Mouse (Mus musculus) gastrocnemius, postnatal 14 days (tissue): ENCODE results near the gene Prox2. TPM values are rescaled to one million over a fixed set of nuclear protein-coding genes. Genes with fewer than 3 reads are reported as not detected.

Experiments
- DNase-seq: peaks from one replicate; pipeline ENCODE4 v3.0.0; 2021; ENCODE audit warnings: mixed read lengths
- intact Hi-C: fragments of 180-260 bp; cut with DNase I; formaldehyde crosslinking; loops from one replicate; pipeline ENCODE4 v1.15.1; 2025; ENCODE audit warnings: low total_unique reads
- total RNA-seq, 2 experiments: library from RNA; stranded (reverse); gene quantifications; 2 replicates each; pipeline ENCODE4 v1.2.3; 2021

Prox2 gene
- total RNA-seq, 2 experiments from 2014 or later = 2.1 to 2.2 TPM

GRCm38 (mm10) chr12:85135513-85136470 is 25.2 kb upstream of the Prox2 start:
- intact Hi-C loops = no loop called here
- DNase-seq = peak; percentile 46

GRCm38 (mm10) chr12:85134043-85134794 is 23.7 kb upstream of the Prox2 start:
- intact Hi-C loops = no loop called here
- DNase-seq = no peak

- intact Hi-C loops = no loop called here
These were observed 20.8 kb upstream of the Prox2 start for GRCm38 (mm10) chr12:85131361-85131760.

GRCm38 (mm10) chr12:85129426-85129978 is 18.9 kb upstream of the Prox2 start:
- no peak for DNase-seq
- intact Hi-C loops = no loop called here

More at GRCm38 (mm10) chr12:85131361-85131760, 20.8 kb upstream of the Prox2 start:
- DNase-seq = no peak

- no peak for DNase-seq
- intact Hi-C loops = no loop called here
These were observed 16.5 kb upstream of the Prox2 start for GRCm38 (mm10) chr12:85126986-85127603.

- no peak for DNase-seq
- intact Hi-C loops = no loop called here
These were observed 14.2 kb upstream of the Prox2 start for GRCm38 (mm10) chr12:85124751-85125150.

GRCm38 (mm10) chr12:85123645-85124044 is 13.1 kb upstream of the Prox2 start:
- no peak for DNase-seq
- intact Hi-C loops = no loop called here

GRCm38 (mm10) chr12:85123108-85123530 is 12.6 kb upstream of the Prox2 start:
- intact Hi-C loops = no loop called here
- no peak for DNase-seq

- intact Hi-C loops = no loop called here
These were observed 11.4 kb upstream of the Prox2 start for GRCm38 (mm10) chr12:85121806-85122459.

GRCm38 (mm10) chr12:85115678-85116077 is 5.1 kb upstream of the Prox2 start:
- no peak for DNase-seq
- intact Hi-C loops = no loop called here

More at GRCm38 (mm10) chr12:85121806-85122459, 11.4 kb upstream of the Prox2 start:
- no peak for DNase-seq

GRCm38 (mm10) chr12:85113917-85114316 is 3.4 kb upstream of the Prox2 start:
- DNase-seq = no peak
- intact Hi-C loops = no loop called here

GRCm38 (mm10) chr12:85113337-85113736 is 2.8 kb upstream of the Prox2 start:
- intact Hi-C loops = no loop called here

GRCm38 (mm10) chr12:85112550-85113251 is 2.1 kb upstream of the Prox2 start:
- intact Hi-C loops = no loop called here
- DNase-seq = no peak

More at GRCm38 (mm10) chr12:85113337-85113736, 2.8 kb upstream of the Prox2 start:
- DNase-seq = no peak

- intact Hi-C loops = no loop called here
- no peak for DNase-seq
These were observed 405 bp downstream of the Prox2 start for GRCm38 (mm10) chr12:85110011-85110697.

GRCm38 (mm10) chr12:85109426-85109825 is 1.1 kb downstream of the Prox2 start:
- intact Hi-C loops = no loop called here
- no peak for DNase-seq

- no peak for DNase-seq
- intact Hi-C loops = no loop called here
These were observed 1.9 kb downstream of the Prox2 start for GRCm38 (mm10) chr12:85108643-85109042.

GRCm38 (mm10) chr12:85106292-85106691 is 4.3 kb downstream of the Prox2 start:
- no peak for DNase-seq
- intact Hi-C loops = no loop called here

- DNase-seq = no peak
- intact Hi-C loops = no loop called here
These were observed 5.8 kb downstream of the Prox2 start for GRCm38 (mm10) chr12:85104789-85105188.
